Mouse (Mus musculus) c-Kit-positive CD71-positive TER-119-negative erythroid progenitor cells, embryonic 14.5 days (primary cell): ENCODE data around the gene Rufy2.

ENCODE experiments used
- DNase-seq: peaks from one replicate; pipeline ENCODE4 v3.0.0-alpha.2; 2013; ENCODE audit warnings: low read depth

The Rufy2 gene

GRCm38 (mm10) chr10:62980039-62980954 is at the start of gene Rufy2:
Gene Rufy2, plus strand, starts transcription at chr10:62980223.
- peak; percentile 51 for DNase-seq

GRCm38 (mm10) chr10:62932381-62932780 is 47.6 kb upstream of the Rufy2 start:
- DNase-seq: no peak

DNA sequence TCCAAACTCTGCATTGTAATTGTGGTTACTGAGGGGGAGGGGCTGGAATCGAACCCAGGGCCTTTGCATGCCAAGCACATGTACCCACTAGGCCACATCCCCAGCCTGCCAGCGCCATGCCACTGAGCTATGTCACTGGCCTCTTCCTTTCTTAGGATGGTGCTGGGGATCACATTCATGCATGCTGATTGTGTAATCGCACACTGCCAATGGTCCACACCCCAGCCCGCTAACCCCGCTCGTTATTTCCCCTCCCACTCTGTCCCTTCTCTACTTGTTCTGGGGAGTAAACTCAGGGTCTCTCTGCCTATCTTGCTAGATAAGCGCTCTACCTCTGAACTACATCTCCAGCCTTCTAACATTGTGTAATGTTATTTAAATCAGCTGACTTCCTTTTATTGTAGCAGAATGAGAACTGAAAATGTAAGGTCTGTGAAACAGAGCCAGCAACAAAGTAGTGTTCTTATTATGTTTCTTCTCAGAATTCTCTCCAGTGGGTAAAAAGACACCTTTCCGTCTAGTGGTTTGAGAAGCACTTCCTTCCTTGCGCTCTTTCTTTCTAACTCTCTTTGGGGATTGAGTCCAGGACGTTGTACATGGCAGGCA is 34.9 kb upstream of the Rufy2 start:
- peak; percentile 50 for DNase-seq

DNA sequence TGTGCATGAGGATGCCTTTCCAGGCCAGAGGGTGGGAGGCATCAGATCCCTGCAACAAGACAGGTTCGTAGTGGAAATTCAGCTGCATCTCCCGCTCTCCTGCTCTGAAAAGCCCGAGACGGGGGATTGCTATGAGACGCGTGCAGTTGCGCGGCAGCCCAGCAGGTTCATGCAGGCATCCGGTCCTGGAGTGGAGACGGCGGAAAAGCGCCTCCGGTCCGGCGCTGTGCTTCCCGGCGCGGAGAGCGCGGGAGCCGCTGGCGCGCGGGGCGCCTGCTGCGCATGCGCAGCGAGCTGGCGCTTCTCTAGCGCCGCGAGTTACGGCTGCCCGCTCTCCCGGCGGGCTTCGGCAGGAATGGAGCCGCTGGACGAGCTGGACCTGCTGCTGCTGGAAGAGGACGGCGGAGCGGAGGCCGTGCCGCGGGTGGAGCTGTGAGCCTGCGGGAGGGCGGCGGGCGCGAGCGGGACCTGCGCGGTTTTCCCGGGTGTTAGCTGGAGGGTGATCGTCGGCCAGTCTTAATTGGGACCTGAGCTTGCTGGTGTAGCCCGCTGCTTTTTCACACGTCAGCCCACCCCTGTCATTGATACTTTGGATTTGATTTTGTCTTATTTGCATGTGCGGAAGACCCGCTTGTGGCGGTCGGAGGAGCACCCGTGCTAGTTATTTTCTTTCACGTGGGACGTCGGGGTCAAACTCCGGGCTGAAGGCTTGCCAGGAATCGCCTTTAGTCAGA is 33.1 kb upstream of the Rufy2 start, which contains the start of gene Dna2:
Gene Dna2, plus strand, starts transcription at position 289 of the 734 bp plus-strand sequence.
- DNase-seq: peak; percentile 64

GRCm38 (mm10) chr10:62948551-62948950 is 31.5 kb upstream of the Rufy2 start:
- DNase-seq: no peak

GRCm38 (mm10) chr10:62963956-62964355 is 16.1 kb upstream of the Rufy2 start:
- no peak for DNase-seq

- no peak for DNase-seq
Observed at GRCm38 (mm10) chr10:62965796-62966195, 14.2 kb upstream of the Rufy2 start.

GRCm38 (mm10) chr10:62966291-62966690 is 13.7 kb upstream of the Rufy2 start:
- no peak for DNase-seq

DNA sequence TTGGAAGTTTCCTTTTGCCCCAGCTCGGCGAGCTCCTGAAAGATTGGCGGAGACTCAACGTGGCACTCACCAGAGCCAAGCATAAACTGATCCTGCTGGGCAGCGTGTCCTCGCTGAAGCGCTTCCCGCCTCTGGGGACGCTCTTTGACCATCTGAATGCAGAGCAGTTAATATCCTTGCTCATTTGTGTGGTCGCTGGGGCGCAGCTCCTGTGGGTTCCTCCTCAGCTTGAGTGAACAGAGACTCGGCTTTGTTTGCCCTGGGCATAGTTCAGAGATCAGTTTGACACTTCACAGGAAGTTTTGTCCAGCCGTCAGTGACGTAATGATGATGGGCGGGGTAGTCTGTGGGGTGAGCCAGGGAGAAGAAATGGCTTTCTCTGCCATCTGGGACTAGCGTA is 8.2 kb upstream of the Rufy2 start:
- DNase-seq: no peak

DNA sequence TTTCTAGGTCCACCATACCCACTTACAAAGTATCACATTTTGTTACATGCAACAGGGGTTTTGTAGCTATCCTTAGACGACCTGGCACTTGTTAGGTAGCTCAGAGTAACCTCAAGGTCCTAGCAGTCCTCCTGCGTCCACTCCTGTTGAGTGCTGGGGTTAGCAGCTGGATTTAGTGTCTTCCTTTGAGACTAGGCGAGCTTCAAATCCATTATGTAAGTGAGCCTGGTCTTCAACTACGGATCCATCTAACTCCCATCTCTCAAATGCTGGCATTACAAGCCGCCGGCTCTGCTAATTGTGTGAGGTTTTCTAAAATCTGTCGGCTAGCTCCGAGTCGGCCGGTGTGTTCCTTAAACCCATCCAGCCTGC is 370 bp upstream of the Rufy2 start:
- DNase-seq: no peak

- no peak for DNase-seq
Observed at GRCm38 (mm10) chr10:62984072-62984471, 4.0 kb downstream of the Rufy2 start.

GRCm38 (mm10) chr10:62984495-62984894 is 4.5 kb downstream of the Rufy2 start:
- DNase-seq: no peak

DNA sequence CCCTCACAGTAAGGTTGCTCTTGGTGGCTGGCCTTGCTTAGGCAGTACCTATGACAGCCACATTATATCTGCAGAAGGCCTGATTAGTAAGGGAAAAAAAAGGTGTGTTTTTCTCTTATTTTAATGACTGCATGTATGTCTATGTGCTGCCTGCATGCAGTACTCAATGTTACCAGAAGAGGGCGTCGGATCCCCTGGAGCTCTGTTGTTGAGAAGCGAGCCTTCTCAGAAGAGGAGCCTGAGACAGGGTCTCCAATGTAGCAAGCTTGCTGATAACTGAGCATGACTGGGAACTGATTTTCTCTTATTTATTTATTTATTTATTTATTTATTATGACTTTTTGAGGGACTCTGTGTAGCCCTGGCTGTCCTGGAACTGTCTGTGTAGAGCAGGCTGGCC is 7.3 kb downstream of the Rufy2 start:
- DNase-seq: peak; percentile 51

GRCm38 (mm10) chr10:62990636-62991035 is 10.6 kb downstream of the Rufy2 start:
- DNase-seq: no peak

DNA sequence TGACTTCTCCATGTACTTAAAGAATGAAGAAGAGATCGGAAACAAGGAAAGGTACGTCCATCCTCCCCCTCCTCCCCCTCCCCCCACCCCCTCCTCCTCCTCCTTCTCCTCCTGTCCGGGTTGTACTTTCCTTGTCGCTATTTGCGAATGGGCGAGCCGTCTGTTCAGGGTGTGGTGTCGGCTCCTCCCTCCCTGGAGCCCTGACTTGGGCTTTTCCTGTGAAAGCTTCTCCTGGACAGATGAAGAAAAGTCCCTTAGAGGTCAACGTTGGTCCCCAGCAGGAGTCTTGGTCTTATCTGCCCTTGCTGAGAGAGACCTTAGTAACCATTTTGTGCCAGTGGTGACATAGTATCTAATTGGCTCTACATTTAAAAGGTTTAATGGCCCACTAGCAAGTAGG is 14.0 kb downstream of the Rufy2 start:
- no peak for DNase-seq

GRCm38 (mm10) chr10:63000584-63000983 is 20.6 kb downstream of the Rufy2 start:
- DNase-seq: no peak

DNA sequence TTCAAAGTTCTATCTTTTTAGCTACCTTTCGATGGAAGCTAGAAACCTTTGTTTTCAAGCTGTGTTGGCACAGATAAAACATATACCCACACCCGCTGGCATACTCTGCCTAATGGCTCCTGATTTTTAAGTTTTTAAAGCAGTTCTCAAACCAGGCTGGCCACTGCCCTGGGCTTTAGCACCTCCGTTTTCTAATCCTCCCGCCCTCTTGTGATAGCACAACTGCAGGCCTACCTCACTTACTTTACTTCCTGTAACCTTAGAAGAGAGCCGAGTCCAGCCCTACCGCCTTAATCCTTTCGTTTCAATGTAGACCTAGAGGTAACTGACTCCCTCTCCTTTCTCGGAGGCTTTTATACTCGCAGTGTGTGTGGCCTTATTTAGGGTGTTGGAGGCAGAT is 23.2 kb downstream of the Rufy2 start:
- no peak for DNase-seq

- DNase-seq: no peak
Observed at GRCm38 (mm10) chr10:63004556-63004955, 24.5 kb downstream of the Rufy2 start.

GRCm38 (mm10) chr10:63008193-63008592 is 28.2 kb downstream of the Rufy2 start:
- no peak for DNase-seq

GRCm38 (mm10) chr10:63010268-63010667 is 30.2 kb downstream of the Rufy2 start:
- no peak for DNase-seq

DNA sequence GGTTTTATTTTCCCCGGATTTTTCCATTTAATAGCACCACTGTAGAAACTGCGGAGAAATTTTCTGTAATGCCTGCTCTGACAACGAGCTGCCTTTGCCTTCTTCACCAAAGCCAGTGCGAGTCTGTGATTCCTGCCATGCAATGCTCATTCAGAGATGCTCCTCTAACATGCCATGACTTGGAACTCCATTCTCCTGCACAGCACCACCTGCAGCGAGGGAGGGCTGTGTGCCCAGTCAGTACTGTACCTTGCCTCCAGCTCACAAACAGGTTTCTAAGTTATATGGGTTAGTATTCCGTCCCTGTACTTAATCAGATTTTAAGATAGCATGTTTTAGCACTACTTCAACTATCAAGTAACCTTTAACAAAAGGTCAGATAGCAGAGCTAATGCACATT is 31.5 kb downstream of the Rufy2 start:
- no peak for DNase-seq

DNA sequence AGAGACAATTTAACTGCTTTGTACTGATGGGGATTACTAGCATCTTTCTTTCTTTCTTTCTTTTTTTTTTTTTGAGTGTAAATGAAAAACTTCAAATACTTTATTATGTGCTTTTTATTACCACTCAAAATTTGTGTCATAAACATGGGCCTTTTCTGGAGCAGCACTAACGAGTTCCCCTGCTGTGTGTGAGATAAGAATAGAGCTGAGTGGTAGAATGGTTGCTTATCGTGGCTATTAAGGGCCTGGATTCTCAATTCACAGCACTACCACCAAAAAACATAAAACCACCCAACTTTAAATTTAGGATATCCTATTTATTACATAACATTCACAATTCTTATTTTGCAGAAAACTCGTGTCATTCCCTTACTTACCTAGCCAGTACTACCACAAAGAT is 33.5 kb downstream of the Rufy2 start:
- no peak for DNase-seq

DNA sequence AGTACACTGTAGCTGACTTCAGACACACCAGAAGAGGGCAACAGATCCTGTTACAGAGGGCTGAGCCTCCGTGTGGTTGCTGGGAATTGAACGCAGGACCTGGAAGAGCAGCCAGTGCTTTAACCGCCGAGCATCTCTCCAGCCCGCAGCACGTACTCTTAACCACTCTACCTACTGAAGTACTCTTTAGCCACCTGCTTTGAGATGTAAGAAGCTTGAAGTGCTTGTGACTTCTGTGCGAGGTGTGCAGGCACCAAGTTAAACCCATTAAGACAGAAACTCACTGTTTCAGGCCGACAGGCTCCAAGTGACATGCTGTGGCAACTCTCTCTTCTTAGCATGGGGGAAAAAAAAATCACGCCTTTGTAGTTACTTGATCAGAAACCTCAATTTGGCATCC is 34.1 kb downstream of the Rufy2 start:
- DNase-seq: no peak
